Mouse (Mus musculus): ENCODE data around the gene Agap2.
A peak's percentile ranks its signal among the peaks of the same experiment; 100 is the strongest.

The Agap2 gene

DNA sequence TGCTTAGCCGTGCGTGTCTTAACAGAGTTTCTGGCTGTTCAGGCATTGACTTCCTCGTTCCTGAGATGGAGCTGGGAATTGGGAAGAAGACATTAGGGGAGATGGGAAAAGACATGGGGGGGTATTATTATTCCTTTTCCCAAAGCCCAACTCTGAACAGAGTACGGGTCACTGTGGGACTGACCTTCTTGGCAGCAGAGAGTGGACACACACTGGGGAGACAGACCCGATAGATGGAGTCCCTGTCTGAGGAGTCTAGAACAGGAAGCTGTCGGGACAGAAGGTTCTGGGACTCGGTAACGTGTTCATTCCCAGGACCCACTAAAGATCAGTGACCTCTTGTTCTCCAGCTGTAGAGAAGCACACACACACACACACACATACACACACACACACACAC lies 567 bp downstream of the Agap2 start:
- peak; percentile 16 for DNase-seq (ENCODE audit: low read depth, low spot score)

DNA sequence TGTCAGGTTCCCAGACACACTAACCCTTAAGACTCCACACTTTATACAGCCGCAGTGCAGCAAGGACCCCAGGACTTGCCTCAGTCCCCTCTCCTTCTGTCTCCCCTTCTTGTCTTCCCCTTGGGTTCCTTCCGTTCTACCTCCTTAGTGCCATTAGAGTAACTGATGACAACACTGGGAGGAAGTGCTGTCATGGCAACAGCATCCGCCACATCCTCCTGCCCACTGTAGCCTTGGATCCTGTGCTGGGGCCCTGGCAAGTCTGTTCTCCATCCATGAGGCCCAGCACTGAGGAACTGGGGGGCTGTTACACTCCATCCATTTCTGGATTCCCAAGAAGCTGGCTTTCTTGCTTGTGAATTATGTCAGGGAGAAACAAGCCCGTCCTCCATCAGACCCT lies 998 bp downstream of the Agap2 start:
- peak; percentile 39 for DNase-seq (ENCODE audit: low read depth, low spot score)

DNA sequence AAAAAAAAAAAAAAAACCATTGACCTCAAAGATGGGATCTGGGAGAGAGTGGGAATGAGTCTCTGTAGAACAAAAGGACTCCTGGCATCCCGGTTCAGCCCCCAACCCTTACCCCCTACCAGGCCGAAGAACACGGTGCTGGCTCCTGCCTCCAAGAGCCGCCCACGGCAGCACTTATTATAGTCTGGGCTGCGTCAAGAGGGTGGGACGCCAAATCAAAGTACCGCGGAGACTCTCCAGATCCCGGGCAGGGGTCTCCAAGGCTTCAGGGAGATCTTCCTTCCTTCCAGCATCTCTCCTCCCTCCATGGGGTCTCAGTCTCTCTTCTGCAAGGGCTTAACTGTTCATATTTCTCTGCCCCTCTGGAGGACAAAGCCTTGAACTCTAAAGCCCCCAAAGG lies 2.4 kb downstream of the Agap2 start:
- no peak for DNase-seq (ENCODE audit: low read depth, low spot score)

DNA sequence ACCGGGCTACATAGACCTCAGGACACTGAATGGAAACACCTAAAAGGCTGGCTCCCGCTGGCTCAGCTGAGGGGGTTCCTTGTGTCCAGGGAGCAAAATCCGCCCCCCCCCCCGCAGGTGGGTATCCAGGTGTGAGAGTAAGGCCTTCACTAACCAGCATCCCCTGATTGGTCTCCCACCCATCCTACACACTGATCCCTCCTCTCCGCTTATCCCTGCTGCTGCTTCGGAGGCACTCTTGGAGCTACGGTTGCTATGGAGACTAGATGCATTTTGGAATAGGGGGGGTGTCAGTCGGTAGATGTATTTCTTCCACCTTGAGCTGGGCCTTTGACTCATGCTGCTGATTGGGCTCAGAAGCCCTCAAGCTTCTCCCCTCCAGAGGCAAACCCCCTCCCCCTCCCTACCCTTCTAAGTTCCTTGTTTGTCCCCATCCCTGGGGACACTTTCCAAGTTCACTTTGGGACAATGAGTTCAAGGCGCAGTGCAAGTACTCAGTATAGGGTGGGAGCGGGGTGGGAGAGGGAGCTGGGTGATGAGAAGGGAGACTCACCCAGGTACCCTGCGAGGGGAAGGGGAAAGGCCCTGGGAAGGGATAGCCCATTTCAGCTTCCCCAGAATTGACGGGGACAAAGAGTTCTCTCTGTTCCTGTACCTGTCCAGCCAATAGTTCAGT lies 3.1 kb downstream of the Agap2 start:
- DNase-seq (ENCODE audit: low read depth, low spot score), result no peak

DNA sequence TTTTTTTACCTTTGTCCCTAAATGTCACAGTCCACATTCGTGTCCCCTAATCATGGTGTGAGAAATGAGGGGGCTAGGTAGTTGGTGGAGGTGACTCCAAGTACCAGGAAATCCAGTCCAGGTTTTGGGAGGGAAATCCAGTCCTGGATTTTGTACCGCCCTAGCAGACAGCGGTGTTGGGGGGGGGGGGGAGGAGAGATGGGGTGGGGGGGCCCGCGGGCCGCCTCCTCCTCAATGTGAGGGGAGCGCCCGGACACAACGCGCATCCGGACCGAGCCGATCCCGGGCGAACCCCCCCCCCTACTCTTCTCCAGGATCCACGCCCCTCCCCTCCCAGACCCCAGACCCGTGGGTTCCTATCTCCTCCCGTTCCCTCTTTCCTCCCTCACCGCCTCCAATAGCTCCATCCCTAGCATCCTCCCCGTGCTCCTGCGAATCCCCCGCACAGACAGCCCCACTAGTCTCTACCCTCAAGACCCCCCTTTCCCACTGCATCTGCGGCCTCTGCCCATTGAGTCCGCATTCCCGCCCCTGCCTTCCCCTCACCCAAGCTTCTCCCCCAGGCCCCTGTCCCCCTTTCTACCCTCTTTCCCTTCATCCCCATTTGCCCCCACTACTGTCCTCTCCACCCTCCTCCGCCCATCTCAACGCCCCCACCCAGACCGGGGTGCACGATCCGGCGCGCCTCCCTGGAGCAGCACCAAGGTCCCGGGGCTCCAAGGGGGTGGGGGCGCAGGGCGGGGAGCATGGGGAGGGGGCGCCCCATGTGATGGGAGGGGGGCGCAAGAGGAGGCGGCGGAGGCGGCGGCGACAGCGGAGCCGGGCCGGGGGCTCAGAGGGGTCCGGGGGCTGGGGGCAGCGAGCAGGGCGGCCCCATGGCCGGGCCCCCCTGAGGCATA lies 3.8 kb downstream of the Agap2 start:
- DNase-seq (ENCODE audit: low read depth, low spot score), result no peak

DNA sequence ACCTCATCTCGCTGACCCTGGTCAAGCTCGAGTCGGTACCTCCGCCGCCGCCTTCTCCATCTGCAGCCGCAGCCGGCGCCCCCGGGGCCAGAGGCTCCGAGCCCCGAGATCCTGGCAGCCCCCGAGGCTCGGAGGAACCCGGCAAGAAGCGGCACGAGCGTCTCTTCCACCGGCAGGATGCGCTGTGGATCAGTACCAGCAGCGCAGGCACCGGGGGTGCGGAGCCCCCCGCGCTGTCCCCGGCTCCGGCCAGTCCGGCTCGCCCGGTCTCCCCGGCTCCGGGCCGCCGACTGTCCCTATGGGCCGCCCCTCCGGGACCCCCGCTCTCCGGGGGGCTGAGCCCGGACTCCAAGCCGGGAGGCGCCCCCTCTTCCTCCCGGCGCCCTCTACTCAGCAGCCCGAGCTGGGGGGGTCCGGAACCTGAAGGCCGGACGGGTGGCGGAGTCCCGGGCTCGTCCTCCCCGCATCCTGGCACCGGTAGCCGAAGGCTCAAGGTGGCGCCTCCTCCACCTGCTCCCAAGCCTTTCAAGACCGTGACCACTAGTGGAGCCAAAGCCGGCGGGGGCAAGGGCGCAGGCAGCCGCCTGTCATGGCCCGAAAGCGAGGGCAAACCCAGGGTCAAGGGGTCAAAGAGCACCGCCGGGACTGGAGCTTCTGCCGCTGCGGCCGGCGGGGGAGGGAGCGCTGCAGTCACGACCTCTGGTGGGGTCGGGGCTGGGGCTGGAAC lies 4.7 kb downstream of the Agap2 start:
- DNase-seq (ENCODE audit: low read depth, low spot score), result no peak

DNA sequence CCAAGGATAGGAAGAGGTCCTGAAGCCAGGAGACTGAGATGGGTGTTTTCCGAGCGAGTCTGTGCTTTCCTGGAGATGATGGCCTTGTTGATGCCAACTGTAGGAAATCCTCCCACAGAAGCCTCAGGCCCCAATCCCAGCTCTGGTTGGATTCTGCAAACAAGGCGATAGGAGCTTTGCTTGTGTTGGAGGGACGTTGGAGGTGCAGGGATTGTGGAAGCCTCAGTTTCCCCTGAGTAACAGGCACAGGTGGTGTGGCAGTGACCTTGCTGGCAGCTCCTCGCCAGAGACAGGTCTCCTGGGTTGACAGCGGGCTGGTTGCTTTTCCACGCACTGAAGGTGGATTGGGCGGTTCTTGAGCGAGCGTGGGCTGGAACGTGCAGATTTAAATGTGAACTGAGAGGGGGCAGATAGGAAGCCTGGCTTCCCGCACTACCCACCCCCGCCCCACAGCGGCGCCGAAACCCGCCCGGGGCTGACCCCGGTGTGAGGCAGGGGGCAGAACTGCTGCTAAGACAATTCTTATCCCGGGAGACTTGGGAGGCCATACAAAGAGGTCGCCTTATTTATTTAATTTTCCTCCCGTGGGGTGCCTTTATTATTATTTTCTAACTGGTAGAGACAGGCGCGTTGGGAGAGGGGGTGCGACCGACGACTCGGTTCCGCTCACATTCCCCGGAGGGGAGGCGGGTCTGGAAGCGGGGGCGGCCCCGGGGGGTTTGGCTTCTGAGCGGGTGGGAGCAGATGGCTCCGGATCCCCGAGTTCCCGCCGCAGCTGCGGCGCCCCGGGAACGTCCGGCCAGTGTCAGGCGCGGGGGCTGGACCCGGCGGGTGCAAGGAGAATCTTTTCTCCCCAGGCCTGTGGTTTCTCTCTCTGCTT lies 6.1 kb downstream of the Agap2 start:
- no peak for DNase-seq (ENCODE audit: low read depth, low spot score)

DNA sequence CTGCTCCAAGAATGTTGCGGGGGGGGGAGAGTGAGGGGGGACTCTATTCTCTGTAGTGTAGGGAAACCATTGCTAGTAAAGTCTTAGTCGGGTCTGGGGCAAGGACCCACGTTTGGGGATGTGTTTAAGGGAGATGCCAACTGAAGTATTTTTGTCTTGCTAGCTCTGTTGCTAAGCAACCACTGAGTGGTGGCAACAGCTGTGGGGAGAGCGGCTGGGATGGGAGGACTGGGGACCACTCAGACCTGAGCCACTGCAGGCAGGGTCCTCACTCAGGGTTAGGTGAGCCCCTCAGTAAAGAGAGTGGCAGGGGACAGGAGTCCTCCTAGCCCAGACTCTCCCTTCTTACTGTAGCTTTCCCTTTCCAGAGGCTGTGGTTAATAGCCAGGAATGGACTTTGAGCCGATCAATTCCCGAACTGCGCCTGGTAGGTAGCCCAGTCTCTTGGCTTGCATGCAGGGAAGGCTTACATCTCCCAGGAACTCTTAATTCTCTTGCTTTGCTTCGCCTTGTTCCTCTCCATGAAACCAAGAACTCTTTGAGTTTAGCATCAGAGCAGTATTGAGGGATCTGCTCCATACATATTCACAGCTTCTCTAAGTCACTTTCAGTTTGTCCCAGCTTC lies 7.0 kb downstream of the Agap2 start:
- DNase-seq (ENCODE audit: low read depth, low spot score), result no peak

DNA sequence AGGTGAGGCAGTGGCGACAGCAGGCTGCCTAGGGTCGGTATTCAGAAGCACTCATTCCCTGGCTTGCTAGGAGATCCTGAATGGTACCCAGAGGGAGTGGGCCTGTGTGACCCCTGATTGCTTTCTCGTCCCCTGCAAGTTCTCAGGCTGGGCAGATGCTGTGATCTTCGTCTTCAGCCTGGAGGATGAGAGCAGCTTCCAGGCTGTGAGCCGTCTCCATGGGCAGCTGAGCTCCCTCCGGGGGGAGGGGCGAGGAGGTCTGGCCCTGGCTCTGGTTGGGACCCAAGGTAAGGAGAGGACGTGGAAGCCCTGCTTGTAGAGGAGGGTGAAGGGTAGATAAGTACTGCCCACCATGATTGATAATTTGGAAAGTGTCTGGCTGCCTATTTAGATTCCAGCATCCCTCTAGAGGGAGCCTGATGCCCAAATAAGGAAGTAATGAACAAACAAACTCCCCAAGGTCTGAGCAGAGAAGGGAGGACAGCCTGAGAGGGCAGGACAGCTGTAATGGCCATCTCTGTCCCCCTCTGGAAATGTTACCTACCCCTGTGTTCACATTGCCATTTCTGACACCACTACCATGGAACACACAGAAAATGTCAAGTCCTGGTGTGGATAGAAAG lies 8.3 kb downstream of the Agap2 start:
- DNase-seq (ENCODE audit: low read depth, low spot score), result no peak

DNA sequence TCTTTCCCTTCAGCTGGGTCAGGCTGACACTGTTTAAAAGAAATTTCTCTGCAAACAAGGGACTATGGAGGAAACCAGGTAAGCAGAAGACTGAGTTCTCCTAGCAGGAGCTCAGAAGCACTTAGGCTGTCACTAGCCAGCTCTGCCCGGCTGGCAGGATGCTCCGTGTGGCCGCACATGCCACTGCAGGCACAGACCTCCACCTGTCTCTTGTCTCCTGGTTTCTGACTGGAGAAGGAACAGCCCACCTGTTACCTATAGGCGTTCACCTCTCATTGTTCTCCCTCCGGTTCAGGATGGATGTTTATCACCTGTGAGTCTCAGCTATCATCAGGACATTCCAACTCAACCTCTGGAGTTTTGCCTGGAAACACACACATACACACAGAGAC lies 8.8 kb downstream of the Agap2 start:
- no peak for DNase-seq (ENCODE audit: low read depth, low spot score)

DNA sequence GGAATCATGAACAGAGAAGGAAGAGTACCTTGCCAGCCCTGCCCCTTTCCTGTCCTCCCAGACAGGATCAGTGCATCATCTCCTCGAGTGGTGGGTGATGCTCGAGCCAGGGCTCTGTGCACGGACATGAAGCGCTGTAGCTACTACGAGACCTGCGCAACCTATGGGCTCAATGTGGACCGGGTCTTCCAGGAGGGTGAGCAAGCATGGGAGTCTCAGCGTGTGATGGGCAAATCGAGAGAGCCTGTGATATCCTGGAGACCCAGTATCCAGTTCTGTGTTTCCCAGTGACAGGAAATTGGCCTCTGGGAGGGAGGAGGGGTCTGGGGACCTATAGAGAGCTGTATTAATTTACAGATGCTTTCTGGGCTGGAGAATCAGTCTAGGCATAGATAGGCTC lies 10.0 kb downstream of the Agap2 start:
- DNase-seq (ENCODE audit: low read depth, low spot score), result no peak

DNA sequence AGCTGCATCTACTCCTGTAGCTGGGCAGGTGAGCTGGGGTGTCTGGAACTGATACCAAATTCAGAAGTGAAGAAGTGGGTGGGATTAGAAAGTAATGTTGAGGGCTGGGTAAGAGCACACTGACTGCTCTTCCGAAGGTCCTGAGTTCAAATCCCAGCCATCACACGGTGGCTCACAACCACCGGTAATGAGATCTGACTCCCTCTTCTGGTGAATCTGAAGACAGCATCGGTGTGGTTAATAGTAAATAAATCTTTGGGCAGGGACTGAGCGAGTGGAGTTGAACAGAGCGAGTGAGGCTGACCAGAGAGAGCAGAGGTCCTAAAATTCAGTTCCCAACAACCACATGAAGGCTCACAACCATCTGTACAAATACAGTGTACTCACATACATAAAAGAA lies 10.5 kb downstream of the Agap2 start:
- DNase-seq (ENCODE audit: low read depth, low spot score), result no peak

DNA sequence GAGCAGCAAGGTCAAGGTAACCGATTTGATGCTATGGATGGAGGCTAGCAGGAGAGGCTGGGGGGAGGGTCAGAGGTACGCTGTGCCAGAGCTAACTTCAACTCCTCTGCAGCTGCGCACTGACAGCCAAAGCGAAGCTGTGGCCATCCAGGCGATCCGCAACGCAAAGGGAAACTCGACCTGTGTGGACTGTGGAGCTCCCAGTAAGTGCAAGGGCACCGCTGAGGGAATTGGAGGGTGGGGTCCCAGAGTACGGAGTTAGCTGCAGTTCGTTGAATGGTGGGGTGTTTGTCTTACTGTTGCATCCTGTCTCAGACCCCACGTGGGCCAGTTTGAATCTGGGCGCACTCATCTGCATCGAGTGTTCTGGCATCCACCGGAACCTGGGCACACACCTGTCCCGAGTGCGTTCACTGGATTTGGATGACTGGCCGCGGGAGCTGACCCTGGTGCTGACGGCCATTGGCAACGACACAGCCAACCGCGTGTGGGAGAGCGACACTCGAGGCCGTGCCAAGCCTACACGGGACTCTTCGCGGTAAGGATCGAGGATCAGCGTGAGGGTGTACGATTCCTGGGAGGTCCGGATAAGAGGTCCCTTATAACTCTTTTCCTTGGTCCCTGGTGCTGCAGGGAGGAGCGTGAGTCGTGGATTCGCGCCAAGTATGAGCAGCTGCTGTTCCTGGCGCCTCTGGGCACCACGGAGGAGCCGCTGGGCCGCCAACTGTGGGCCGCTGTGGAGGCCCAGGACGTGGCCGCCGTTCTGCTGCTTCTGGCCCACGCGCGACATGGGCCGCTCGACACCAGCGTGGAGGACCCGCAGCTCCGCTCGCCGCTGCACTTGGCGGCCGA lies 15.7 kb downstream of the Agap2 start:
- no peak for DNase-seq (ENCODE audit: low read depth, low spot score)

DNA sequence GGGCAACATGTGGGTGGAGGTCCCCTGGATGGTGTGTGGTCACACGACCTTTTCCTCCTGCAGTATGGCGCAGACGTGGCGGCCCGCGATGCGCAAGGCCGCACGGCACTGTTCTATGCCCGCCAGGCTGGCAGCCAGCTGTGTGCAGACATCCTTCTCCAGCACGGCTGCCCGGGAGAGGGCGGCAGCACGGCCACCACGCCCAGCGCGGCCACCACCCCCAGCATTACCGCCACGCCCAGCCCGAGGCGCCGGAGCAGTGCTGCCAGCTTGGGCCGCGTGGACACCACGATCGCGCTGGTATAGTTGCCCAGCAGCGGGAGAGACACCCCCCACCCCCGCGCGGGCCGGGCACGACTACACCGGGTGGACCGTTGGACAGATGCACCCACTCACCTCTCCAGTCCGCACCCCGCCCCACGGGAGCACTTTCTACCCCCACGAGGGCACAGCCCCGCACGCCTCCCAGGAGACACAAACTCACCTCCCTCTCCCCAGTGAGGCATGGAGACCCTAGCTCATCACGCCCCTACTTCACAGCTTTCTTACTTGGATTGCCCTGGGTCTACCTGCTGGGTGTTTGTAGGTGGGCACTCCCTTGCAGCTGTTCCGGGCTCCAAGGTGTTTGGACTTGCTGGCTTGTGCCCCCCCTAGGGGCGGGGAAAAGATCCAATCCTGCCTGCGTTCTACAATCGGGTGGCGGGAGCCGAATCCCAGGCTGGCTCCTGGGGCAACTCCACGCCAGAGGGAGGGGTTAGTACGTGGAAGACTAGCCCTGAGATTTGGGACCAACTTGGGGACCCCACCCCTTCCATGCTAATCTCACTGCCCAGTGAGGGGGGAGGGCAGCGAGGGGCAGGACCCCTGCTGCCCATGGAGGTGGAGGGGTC lies 16.7 kb downstream of the Agap2 start:
- DNase-seq (ENCODE audit: low read depth, low spot score), result no peak

DNA sequence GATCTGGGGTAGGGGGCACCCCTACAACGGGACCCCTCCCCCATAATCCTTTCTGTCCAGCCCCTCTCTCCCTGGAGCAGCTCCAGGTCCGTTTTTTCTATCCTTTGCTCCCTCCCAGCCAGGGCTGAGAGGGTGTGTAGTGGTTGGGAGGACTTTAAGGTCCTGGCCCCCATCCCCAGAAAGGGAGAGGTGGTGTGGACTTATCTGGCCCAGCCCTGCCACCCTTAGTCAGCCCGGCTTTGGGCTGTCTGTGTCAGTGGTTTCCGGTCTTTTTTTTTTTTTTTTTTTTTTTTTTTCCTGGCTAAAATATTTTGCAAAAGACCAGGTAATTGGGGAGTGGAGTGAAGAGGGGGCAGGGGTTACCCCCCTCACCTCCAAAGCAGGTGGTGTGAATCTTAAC lies 17.7 kb downstream of the Agap2 start:
- no peak for DNase-seq (ENCODE audit: low read depth, low spot score)

DNA sequence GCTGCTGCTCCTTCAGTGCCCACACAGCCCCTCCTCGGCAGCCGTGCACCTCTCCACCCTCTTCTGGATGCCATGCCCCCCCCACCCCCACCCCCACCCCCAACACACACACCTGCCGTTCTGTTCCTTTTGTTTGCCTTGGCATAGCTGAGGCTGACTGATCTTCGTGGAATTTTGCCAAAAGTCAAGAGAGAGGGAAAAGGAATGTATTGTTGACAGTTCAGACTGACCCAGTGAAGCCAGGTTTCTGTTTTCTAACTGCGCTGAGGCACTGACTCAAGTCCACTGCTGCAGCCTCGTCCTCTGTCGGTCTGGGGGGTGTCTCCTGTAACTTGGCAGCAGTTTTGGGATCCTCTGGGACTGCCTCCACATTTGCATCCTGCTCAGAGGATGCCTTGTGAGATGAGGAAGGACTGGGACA lies 19.3 kb downstream of the Agap2 start:
- DNase-seq (ENCODE audit: low read depth, low spot score), result no peak

DNA sequence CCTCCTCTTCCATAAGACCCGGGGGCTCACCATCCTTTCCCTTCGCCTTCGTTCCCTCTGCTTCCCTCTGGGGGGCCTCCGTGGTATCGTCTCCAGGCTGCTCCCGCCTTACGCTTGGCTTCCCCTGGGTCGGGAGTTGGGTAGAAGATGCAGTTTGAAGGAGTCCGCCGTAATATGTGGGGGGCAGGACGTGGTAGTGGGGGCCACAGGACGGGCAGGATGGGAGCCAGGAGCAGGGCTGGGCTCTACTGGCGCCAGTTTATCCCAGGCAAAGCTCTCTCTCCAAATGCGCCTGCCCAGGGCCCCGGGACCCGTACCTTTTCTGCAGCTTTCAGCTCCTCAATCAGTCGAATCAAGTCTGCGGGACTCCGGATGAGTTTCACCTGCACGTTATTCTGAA lies 23.4 kb downstream of the Agap2 start:
- DNase-seq (ENCODE audit: low read depth, low spot score), result no peak

DNA sequence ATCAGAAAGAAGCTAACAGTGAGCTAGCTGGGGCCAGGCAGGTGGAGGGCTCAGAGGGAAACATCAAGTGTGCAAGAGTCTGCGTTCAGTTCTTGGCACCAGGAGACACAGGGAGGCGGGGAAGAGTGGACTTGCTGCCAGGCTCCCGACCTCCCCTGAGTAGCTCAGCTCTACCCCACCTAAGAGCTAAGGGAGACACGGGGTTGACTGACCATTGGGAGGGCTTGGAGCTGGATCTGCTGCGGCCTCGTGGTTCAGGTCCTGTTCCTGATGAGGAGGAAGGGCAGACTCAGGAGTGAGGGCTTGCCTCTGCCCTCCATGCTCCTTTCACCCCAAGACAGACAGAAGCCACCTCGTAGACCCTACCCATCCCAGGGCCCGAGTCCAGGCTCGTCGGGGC lies 24.1 kb downstream of the Agap2 start:
- no peak for DNase-seq (ENCODE audit: low read depth, low spot score)

DNA sequence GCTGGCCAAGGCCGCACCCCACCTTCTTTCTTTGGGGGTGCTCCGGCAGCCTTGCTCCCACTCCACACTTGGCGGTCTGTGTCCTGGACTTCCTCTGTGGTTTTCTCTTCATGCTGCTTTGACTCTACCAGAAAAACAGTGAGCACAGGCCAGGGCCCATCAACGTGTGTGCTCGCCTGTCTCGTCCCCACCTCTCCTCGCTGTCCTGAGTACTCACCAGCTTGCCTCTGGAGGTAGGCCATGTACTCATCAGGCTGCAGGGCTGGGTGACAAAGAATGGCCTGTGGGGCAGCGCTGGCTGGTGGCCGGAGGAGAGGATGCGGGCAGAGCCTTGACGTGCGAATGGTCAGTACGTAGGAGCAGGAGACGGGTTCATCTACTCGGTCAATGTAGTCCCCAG lies 24.8 kb downstream of the Agap2 start:
- no peak for DNase-seq (ENCODE audit: low read depth, low spot score)
